Mouse (Mus musculus): ENCODE results near the gene Rasgrp4. TPM values are rescaled to one million over a fixed set of nuclear protein-coding genes. Genes with fewer than 3 reads are reported as not detected.

The Rasgrp4 gene
- polyA plus RNA-seq, 1 experiment from 2014 or later: 1.0 TPM

GRCm38 (mm10) chr7:29158264-29158663 is 23.6 kb downstream of the Rasgrp4 start:
- 4% methylated on average over 5 of the region's 5 CpGs for WGBS
- no peaks in the 10 kb centered on the region for H3K36me3 ChIP-seq (ENCODE audit: insufficient read depth)
- DNase-seq (no peak), ATAC-seq (ENCODE audit: insufficient read depth) (no peak)
- H3K4me1 ChIP-seq (ENCODE audit: insufficient read depth): 0 out of 2 replicates have a peak, but pooled peaks cover 3% of the 10 kb centered on the region
- no peak overlapping the region for H3K4me3 ChIP-seq (ENCODE audit: low read depth, low read length)
- peaks cover 19% of the 10 kb centered on the region for H3K27me3 ChIP-seq (ENCODE audit: insufficient read depth, low read length)
- H3K9ac ChIP-seq: no peak overlapping the region
- no peak overlapping the region for H3K4me2 ChIP-seq
- H3K9me3 ChIP-seq (ENCODE audit: low read depth, low read length): no peaks in the 10 kb centered on the region
- H3K27ac ChIP-seq (ENCODE audit: low read depth): no peak overlapping the region
- TF ChIP-seq CTCF (IDR thresholded peaks at IDR 0.05; ENCODE audit: low read depth): no peak

DNA sequence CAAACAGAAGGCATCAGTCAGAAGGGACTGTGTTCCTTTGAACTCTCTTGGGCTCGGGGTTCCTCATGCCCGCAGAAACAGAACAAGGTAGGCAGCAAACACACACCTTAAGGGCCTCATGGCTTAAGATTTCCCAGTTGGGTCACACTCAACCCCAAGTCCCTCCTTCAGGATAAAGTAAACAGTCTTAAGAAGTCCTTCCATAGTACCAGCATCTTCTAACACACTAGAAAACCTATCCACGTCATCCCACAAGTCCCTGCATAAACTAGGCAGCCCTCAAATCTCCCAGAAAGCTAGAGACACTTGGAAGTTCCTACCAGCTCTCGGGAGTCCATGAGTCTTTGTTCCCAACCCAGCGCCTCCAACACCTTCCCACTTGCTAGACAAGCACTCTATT is 27.6 kb downstream of the Rasgrp4 start:
- TF ChIP-seq CTCF (IDR thresholded peaks at IDR 0.05; ENCODE audit: low read depth): no peak
- 45% methylated on average over 5 of the region's 5 CpGs for WGBS
- H3K36me3 ChIP-seq (ENCODE audit: insufficient read depth): no peaks in the 10 kb centered on the region
- DNase-seq (no peak), ATAC-seq (ENCODE audit: insufficient read depth) (no peak)
- no peak overlapping the region for H3K9ac ChIP-seq
- no peak overlapping the region for H3K4me3 ChIP-seq (ENCODE audit: low read depth, low read length)
- no peaks in the 10 kb centered on the region for H3K9me3 ChIP-seq (ENCODE audit: low read depth, low read length)
- no peak overlapping the region for H3K27ac ChIP-seq (ENCODE audit: low read depth)
- H3K4me2 ChIP-seq: no peak overlapping the region
- no peaks in the 10 kb centered on the region for H3K4me1 ChIP-seq (ENCODE audit: insufficient read depth)
- H3K27me3 ChIP-seq (ENCODE audit: insufficient read depth, low read length): peaks cover 19% of the 10 kb centered on the region

DNA sequence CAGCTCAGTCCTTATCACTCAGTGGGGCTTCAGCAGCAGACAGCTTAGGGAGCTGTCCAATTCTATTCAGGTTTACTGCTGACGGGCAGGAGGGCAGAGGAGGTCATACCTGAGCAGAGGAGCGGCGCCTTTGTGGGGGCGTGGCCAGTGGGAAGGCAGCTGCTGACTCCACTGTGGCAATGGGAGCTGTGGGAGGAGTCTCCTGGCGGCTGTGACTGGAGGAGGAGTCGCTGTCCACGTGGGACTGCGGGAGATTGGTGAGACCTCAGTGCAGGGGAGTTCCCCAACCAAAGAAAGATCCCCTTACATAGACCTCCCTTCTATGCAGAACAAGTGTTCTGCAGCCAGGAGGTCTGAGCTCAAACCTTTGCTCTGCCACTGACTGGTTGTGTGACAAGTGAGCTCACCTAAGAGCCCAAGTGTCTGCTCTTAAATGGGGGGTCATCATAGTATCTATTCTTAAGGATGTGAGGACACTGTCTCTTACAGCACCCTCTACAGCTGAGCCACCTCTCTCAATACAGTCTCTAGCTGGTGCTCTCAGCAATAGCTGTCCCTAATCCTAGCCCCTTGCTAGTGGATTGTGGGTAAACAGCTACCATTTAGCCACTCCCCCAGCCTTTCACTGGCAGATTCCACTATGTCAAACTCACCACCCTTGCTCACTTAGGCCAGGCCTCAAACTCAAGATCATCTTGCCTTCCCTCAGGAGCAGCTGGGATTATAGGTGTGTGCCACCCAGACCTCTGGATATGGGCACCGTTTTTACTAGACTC is 28.3 kb downstream of the Rasgrp4 start:
- no peaks in the 10 kb centered on the region for H3K9me3 ChIP-seq (ENCODE audit: low read depth, low read length)
- H3K4me3 ChIP-seq (ENCODE audit: low read depth, low read length): no peak overlapping the region
- 9% methylated on average over 9 of the region's 9 CpGs for WGBS
- no peaks in the 10 kb centered on the region for H3K36me3 ChIP-seq (ENCODE audit: insufficient read depth)
- no peak overlapping the region for H3K9ac ChIP-seq
- no peak for TF ChIP-seq CTCF (IDR thresholded peaks at IDR 0.05; ENCODE audit: low read depth)
- H3K27ac ChIP-seq (ENCODE audit: low read depth): no peak overlapping the region
- ATAC-seq (ENCODE audit: insufficient read depth) (peak; percentile 67; the same call in 1 of the 2 replicates), DNase-seq (peak; percentile 70)
- H3K27me3 ChIP-seq (ENCODE audit: insufficient read depth, low read length): peaks cover 22% of the 10 kb centered on the region
- H3K4me2 ChIP-seq: no peak overlapping the region
- no peaks in the 10 kb centered on the region for H3K4me1 ChIP-seq (ENCODE audit: insufficient read depth)

GRCm38 (mm10) chr7:29167656-29168055 is 33.0 kb downstream of the Rasgrp4 start:
- Histone ChIP-seq H3K36me3 (ENCODE audit: insufficient read depth) (peaks cover 2% of the 10 kb centered on the region; the same call in 1 of the 2 replicates), H3K27ac (ENCODE audit: low read depth) (no peak overlapping the region), H3K27me3 (ENCODE audit: insufficient read depth, low read length) (peaks cover 35% of the 10 kb centered on the region), H3K4me2 (peak overlapping the region; percentile 81; the same call in 1 of the 2 replicates), H3K9me3 (ENCODE audit: low read depth, low read length) (no peaks in the 10 kb centered on the region), H3K9ac (no peak overlapping the region), H3K4me3 (ENCODE audit: low read depth, low read length) (no peak overlapping the region), H3K4me1 (ENCODE audit: insufficient read depth) (peaks cover 11% of the 10 kb centered on the region; the same call in 1 of the 2 replicates)
- ATAC-seq (ENCODE audit: insufficient read depth) (no peak), DNase-seq (no peak)
- 17% methylated on average over 16 of the region's 19 CpGs for WGBS
- no peak for TF ChIP-seq CTCF (IDR thresholded peaks at IDR 0.05; ENCODE audit: low read depth)

DNA sequence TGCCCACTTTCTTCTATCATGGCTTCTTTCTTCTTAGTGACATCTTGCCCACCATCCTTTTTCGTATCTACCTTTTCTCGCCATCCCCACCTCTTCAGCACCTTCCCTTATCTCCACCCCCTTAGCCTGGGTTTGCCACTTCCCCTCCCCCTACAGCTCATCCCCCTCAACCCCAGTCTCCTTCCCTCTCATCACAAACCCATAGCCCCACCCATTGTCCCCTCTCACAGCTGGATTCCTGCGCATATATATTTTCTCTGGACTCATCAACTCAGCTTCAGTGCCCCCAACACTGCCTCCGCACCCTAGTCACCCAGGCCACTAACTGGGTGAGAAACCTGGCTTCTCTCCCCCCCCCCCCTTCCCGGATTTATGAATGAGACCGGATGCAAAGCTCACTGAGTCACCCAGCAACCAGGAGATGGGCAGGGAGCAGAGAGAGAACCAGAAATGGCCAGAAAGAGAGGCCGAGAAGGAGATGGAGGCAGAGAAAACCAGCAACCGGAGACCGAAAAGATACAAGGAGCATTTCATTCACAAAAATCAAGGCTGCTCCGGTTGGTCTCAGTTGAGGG is 33.6 kb downstream of the Rasgrp4 start:
- Histone ChIP-seq H3K27ac (ENCODE audit: low read depth) (no peak overlapping the region), H3K4me3 (ENCODE audit: low read depth, low read length) (peak overlapping the region; percentile 61), H3K4me1 (ENCODE audit: insufficient read depth) (peaks cover 11% of the 10 kb centered on the region; the same call in 1 of the 2 replicates), H3K27me3 (ENCODE audit: insufficient read depth, low read length) (peaks cover 41% of the 10 kb centered on the region), H3K9ac (peak overlapping the region; percentile 50; the same call in 1 of the 2 replicates), H3K4me2 (peak overlapping the region; percentile 81), H3K9me3 (ENCODE audit: low read depth, low read length) (no peaks in the 10 kb centered on the region), H3K36me3 (ENCODE audit: insufficient read depth) (peaks cover 8% of the 10 kb centered on the region; the same call in 1 of the 2 replicates)
- 3% methylated on average over 10 of the region's 10 CpGs for WGBS
- TF ChIP-seq CTCF (IDR thresholded peaks at IDR 0.05; ENCODE audit: low read depth): no peak
- ATAC-seq (ENCODE audit: insufficient read depth) (no peak), DNase-seq (no peak)

DNA sequence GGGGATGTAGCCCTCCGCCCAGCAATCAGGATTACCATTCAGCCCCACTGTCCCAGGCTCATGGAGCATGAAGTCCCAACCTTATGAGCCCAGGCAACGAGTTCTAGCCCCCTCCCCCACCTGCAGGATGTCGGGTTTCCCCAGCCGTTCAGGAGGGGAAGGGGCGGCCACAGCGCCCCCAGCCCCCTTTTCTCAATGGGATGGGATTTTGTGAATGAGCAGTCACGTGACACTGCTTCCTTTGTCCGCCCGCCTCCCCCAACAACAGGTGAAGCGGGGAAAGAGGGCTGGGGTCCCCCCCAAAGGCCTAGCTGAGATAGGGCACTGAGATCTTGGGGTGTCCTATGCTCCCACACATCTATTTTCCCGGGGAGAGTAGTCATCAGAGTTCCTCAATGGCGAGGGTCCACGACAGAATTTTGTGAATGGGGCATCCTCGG is 34.2 kb downstream of the Rasgrp4 start:
- Histone ChIP-seq H3K4me1 (ENCODE audit: insufficient read depth) (peaks cover 11% of the 10 kb centered on the region; the same call in 1 of the 2 replicates), H3K36me3 (ENCODE audit: insufficient read depth) (peaks cover 14% of the 10 kb centered on the region), H3K27ac (ENCODE audit: low read depth) (no peak overlapping the region), H3K9ac (peak overlapping the region; percentile 50), H3K9me3 (ENCODE audit: low read depth, low read length) (no peaks in the 10 kb centered on the region), H3K4me2 (peak overlapping the region; percentile 81), H3K27me3 (ENCODE audit: insufficient read depth, low read length) (peaks cover 46% of the 10 kb centered on the region), H3K4me3 (ENCODE audit: low read depth, low read length) (peak overlapping the region; percentile 61)
- TF ChIP-seq CTCF (IDR thresholded peaks at IDR 0.05; ENCODE audit: low read depth): no peak
- ATAC-seq (ENCODE audit: insufficient read depth) (no peak), DNase-seq (no peak)
- 0% methylated on average over 14 of the region's 14 CpGs for WGBS
